ENCODE assay signal across 26 mouse cellular contexts in the genomic region with DNA sequence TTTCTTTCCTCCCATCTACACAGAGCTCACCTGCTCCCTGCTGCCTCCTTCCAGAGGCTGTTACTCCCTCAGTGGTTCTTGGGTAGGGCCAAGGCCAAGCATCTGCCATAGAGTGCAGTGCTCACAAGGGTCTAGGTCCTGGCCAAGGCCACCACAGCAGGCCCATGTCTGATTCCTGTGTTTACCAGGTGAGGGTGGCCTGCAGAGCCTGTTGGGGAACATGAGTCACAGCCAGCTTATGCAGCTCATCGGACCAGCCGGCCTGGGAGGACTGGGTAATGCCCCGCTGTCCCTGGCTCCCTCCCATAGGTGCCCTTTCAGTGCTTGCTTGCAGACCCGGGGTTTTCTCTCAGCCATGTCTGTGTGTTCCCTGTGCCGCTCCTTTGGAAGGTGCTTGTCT. TPM values are rescaled to one million over a fixed set of nuclear protein-coding genes. Genes with fewer than 3 reads are reported as not detected.
DNase-seq lines count a peak whose midpoint lies in the region; ATAC-seq and TF ChIP-seq lines count a peak whose summit lies in the region.
"Had no signal": no experiment of that assay in that cellular context is flagged by ENCODE, and none has a peak within 500 bp of the region (broad histone marks: within the 10 kb centered on the region; RNA-seq: fewer than 3 reads in every experiment).

No protein-coding gene starts in this region.

- peak; percentile 32 for DNase-seq in urinary bladder, postnatal 14 days (ENCODE audit: low spot score)
- no peak for DNase-seq in urinary bladder, postnatal 4 days (ENCODE audit: low spot score in 2 of 2)
- DNase-seq: adrenal gland, postnatal 14 days; B cell, adult 2 months; forebrain, postnatal 0 days; gastrocnemius, postnatal 10 days; heart, postnatal 36 days; kidney, adult 2 months; layer of hippocampus, postnatal 36 days; left cerebral cortex, postnatal 4 days; lung, adult 2 months; right cerebral cortex, adult 18-20 months; thymus, postnatal 14 days had no signal

- no peak for ATAC-seq in hindbrain, embryonic 13.5 days (ENCODE audit: low FRiP score)
- ATAC-seq in hindbrain, embryonic 16.5 days: no peak
- no peak for ATAC-seq in intestine, postnatal 0 days
- ATAC-seq in kidney, embryonic 16.5 days (ENCODE audit: low FRiP score, low TSS enrichment): no peak
- ATAC-seq: forebrain, postnatal 0 days; midbrain, embryonic 16.5 days; Patski had no signal

- 91% methylated on average over 5 of the region's 5 CpGs for WGBS in hindbrain, embryonic 13.5 days
- 95% methylated on average over 5 of the region's 5 CpGs for whole genome bisulfite sequencing in hindbrain, embryonic 16.5 days
- WGBS in intestine, postnatal 0 days: 91% methylated on average over 5 of the region's 5 CpGs
- 94% methylated on average over 5 of the region's 5 CpGs for WGBS in kidney, embryonic 16.5 days

- 0 out of 2 replicates have a peak overlapping the region, but pooled peaks have one; percentile 24 for H3K9ac ChIP-seq in hindbrain, embryonic 13.5 days
- no peak overlapping the region for H3K9ac ChIP-seq in hindbrain, embryonic 16.5 days (ENCODE audit: low read depth, low read length)
- 0 out of 2 replicates have a peak overlapping the region, but pooled peaks have one; percentile 7 for H3K9ac ChIP-seq in intestine, postnatal 0 days (ENCODE audit: low read depth, low read length)
- no peak overlapping the region for H3K9ac ChIP-seq in kidney, embryonic 16.5 days (replicated peaks; ENCODE audit: low read length)
- H3K9ac ChIP-seq: forebrain, postnatal 0 days; liver, embryonic 14.5 days had no signal

- H3K9me3 ChIP-seq in hindbrain, embryonic 13.5 days: no peaks in the 10 kb centered on the region
- H3K9me3 ChIP-seq in hindbrain, embryonic 16.5 days (ENCODE audit: control insufficient read depth, low read length): no peaks in the 10 kb centered on the region
- no peaks in the 10 kb centered on the region for H3K9me3 ChIP-seq in intestine, postnatal 0 days (ENCODE audit: control insufficient read depth)
- H3K9me3 ChIP-seq in kidney, embryonic 16.5 days (ENCODE audit: low read length): no peaks in the 10 kb centered on the region
- H3K9me3 ChIP-seq: forebrain, embryonic 12.5 days; heart, embryonic 10.5 days; hindbrain, embryonic 12.5 days; neural tube, embryonic 12.5 days had no signal

- H3K4me1 ChIP-seq in hindbrain, embryonic 13.5 days (replicated peaks): peaks cover 27% of the 10 kb centered on the region
- H3K4me1 ChIP-seq in hindbrain, embryonic 16.5 days (ENCODE audit: control insufficient read depth, insufficient read depth, low read depth, low read length): peaks cover 15% of the 10 kb centered on the region
- H3K4me1 ChIP-seq in intestine, postnatal 0 days (replicated peaks; ENCODE audit: control insufficient read depth, insufficient read depth, low read length): no peaks in the 10 kb centered on the region
- peaks cover 20% of the 10 kb centered on the region for H3K4me1 ChIP-seq in kidney, embryonic 16.5 days (ENCODE audit: insufficient read depth, low read length)

- no peaks in the 10 kb centered on the region for H3K27me3 ChIP-seq in hindbrain, embryonic 13.5 days
- no peaks in the 10 kb centered on the region for H3K27me3 ChIP-seq in hindbrain, embryonic 16.5 days (replicated peaks; ENCODE audit: control insufficient read depth, insufficient read depth, low read length)
- no peaks in the 10 kb centered on the region for H3K27me3 ChIP-seq in intestine, postnatal 0 days (replicated peaks; ENCODE audit: control insufficient read depth, insufficient read depth, low read length)
- no peaks in the 10 kb centered on the region for H3K27me3 ChIP-seq in kidney, embryonic 16.5 days (ENCODE audit: insufficient read depth, low read length)
- H3K27me3 ChIP-seq: forebrain, embryonic 12.5 days; hindbrain, embryonic 12.5 days; neural tube, embryonic 12.5 days; Patski had no signal

- H3K36me3 ChIP-seq in hindbrain, embryonic 13.5 days: peaks cover 61% of the 10 kb centered on the region
- H3K36me3 ChIP-seq in hindbrain, embryonic 16.5 days (ENCODE audit: control insufficient read depth, insufficient read depth, low read length): peaks cover 34% of the 10 kb centered on the region
- peaks cover 57% of the 10 kb centered on the region for H3K36me3 ChIP-seq in intestine, postnatal 0 days (ENCODE audit: control insufficient read depth, insufficient read depth)
- H3K36me3 ChIP-seq in kidney, embryonic 16.5 days (ENCODE audit: insufficient read depth, low read length): peaks cover 51% of the 10 kb centered on the region

- no peak overlapping the region for H3K27ac ChIP-seq in hindbrain, embryonic 13.5 days
- H3K27ac ChIP-seq in hindbrain, embryonic 16.5 days (ENCODE audit: low read depth, low read length): no peak overlapping the region
- no peak overlapping the region for H3K27ac ChIP-seq in intestine, postnatal 0 days (ENCODE audit: low read depth, low read length)
- H3K27ac ChIP-seq in kidney, embryonic 16.5 days (ENCODE audit: low read length): no peak overlapping the region
- H3K27ac ChIP-seq: forebrain, embryonic 12.5 days; heart, embryonic 10.5 days; hindbrain, embryonic 12.5 days; kidney, postnatal 0 days; liver, embryonic 14.5 days; neural tube, embryonic 12.5 days had no signal

- H3K4me2 ChIP-seq in hindbrain, embryonic 13.5 days: no peak overlapping the region
- H3K4me2 ChIP-seq in hindbrain, embryonic 16.5 days (ENCODE audit: low read length): no peak overlapping the region
- H3K4me2 ChIP-seq in intestine, postnatal 0 days (replicated peaks; ENCODE audit: low read depth): no peak overlapping the region
- no peak overlapping the region for H3K4me2 ChIP-seq in kidney, embryonic 16.5 days (replicated peaks; ENCODE audit: low read depth, low read length)
- H3K4me2 ChIP-seq: midbrain, embryonic 11.5 days had no signal

- H3K4me3 ChIP-seq in hindbrain, embryonic 13.5 days: no peak overlapping the region; the same call in 1 of the 2 replicates
- H3K4me3 ChIP-seq in hindbrain, embryonic 16.5 days (ENCODE audit: low read length): no peak overlapping the region
- H3K4me3 ChIP-seq in intestine, postnatal 0 days (ENCODE audit: low read depth, low read length): no peak overlapping the region
- no peak overlapping the region for H3K4me3 ChIP-seq in kidney, embryonic 16.5 days (ENCODE audit: low read length)
- H3K4me3 ChIP-seq: heart, embryonic 10.5 days; hindbrain, embryonic 12.5 days; neural tube, embryonic 12.5 days had no signal

- TF ChIP-seq CTCF in intestine, postnatal 0 days (IDR thresholded peaks at IDR 0.05; ENCODE audit: low read depth): no peak

RNA-seq across cellular contexts. Expression of a gene that starts 2.8 kb away (rescaled TPM):
- polyA plus RNA-seq in hindbrain, embryonic 13.5 days (2015; fragmentation: Nextera tagmentation; extraction: Ambion mirVana): 208 and 213 TPM in 2 replicates
- polyA plus RNA-seq in hindbrain, embryonic 16.5 days (2015; fragmentation: Nextera tagmentation; extraction: Ambion mirVana): 193 and 201 TPM in 2 replicates
- 132 and 142 TPM in 2 replicates for polyA plus RNA-seq in intestine, postnatal 0 days (2015; fragmentation: Nextera tagmentation; extraction: Ambion mirVana)
- 200 and 208 TPM in 2 replicates for polyA plus RNA-seq in kidney, embryonic 16.5 days (2015; fragmentation: Nextera tagmentation; extraction: Ambion mirVana)

RNA-seq across cellular contexts. Expression of a gene that starts 51.5 kb away (rescaled TPM):
- polyA plus RNA-seq in hindbrain, embryonic 13.5 days (2015; fragmentation: Nextera tagmentation; extraction: Ambion mirVana): 1.9 and 2.1 TPM in 2 replicates
- 2.2 and 3.5 TPM in 2 replicates for polyA plus RNA-seq in hindbrain, embryonic 16.5 days (2015; fragmentation: Nextera tagmentation; extraction: Ambion mirVana)
- 19.8 and 23.5 TPM in 2 replicates for polyA plus RNA-seq in intestine, postnatal 0 days (2015; fragmentation: Nextera tagmentation; extraction: Ambion mirVana)
- 53.1 and 57.4 TPM in 2 replicates for polyA plus RNA-seq in kidney, embryonic 16.5 days (2015; fragmentation: Nextera tagmentation; extraction: Ambion mirVana)

RNA-seq across cellular contexts. Expression of a gene that starts 55.0 kb away (rescaled TPM):
- polyA plus RNA-seq in hindbrain, embryonic 13.5 days (2015; fragmentation: Nextera tagmentation; extraction: Ambion mirVana): 58.2 and 60.8 TPM in 2 replicates
- polyA plus RNA-seq in hindbrain, embryonic 16.5 days (2015; fragmentation: Nextera tagmentation; extraction: Ambion mirVana): 70.5 and 72.8 TPM in 2 replicates
- 22.9 and 26.4 TPM in 2 replicates for polyA plus RNA-seq in intestine, postnatal 0 days (2015; fragmentation: Nextera tagmentation; extraction: Ambion mirVana)
- polyA plus RNA-seq in kidney, embryonic 16.5 days (2015; fragmentation: Nextera tagmentation; extraction: Ambion mirVana): 35.2 and 36.3 TPM in 2 replicates

Comparison
In these comparisons a context has a peak if more than half of its experiments do, and no peak if none do; other contexts are left out.
1. H3K9ac ChIP-seq: peak in hindbrain, embryonic 13.5 days (single experiment) and intestine, postnatal 0 days (single experiment); none in hindbrain, embryonic 16.5 days (single experiment) and kidney, embryonic 16.5 days (single experiment).